Mouse (Mus musculus) heart, adult 2 months (tissue): ENCODE results near the gene Dnajb13. TPM values are rescaled to one million over a fixed set of nuclear protein-coding genes. Genes with fewer than 3 reads are reported as not detected.

ENCODE experiments used
- DNase-seq, 2 experiments: peaks; one replicate each; pipeline ENCODE4 v3.0.0; 2021
- H3K27ac ChIP-seq: fragments of 200-600 bp; 2 replicates; pipeline ENCODE4 v1.8.1; 2022
- H3K27me3 ChIP-seq: fragments of 200-500 bp; 2 replicates; pipeline ENCODE4 v1.6.1; 2012; ENCODE audit warnings: mild to moderate bottlenecking, low read length, inconsistent platforms, mixed read lengths; ENCODE audit not compliant: control insufficient read depth, insufficient read depth
- H3K36me3 ChIP-seq: fragments of 200-500 bp; 2 replicates; pipeline ENCODE4 v1.6.1; 2012; ENCODE audit warnings: low read length, inconsistent platforms; ENCODE audit not compliant: control insufficient read depth, insufficient read depth
- H3K4me1 ChIP-seq: fragments of 200-500 bp; 2 replicates; pipeline ENCODE4 v1.6.1; 2011; ENCODE audit warnings: low read length; ENCODE audit not compliant: control insufficient read depth, insufficient read depth
- H3K4me3 ChIP-seq: fragments of 200-600 bp; 2 replicates; pipeline ENCODE4 v1.8.1; 2022
- H3K79me2 ChIP-seq: fragments of 200-500 bp; replicated peaks from 2 replicates; pipeline ENCODE4 v1.6.1; 2012; ENCODE audit warnings: mild to moderate bottlenecking, inconsistent platforms, low read length, moderate library complexity, mixed read lengths; ENCODE audit not compliant: control insufficient read depth, insufficient read depth
- H3K9ac ChIP-seq: fragments of 200-500 bp; 2 replicates; pipeline ENCODE4 v1.6.1; 2012; ENCODE audit warnings: low read depth, mild to moderate bottlenecking, control low read depth, inconsistent platforms, low read length, mixed read lengths
- CTCF ChIP-seq: fragments of 200-600 bp; IDR thresholded peaks from 2 replicates; pipeline ENCODE4 v1.8.1; 2022; ENCODE audit warnings: antibody characterized with exemption, mild to moderate bottlenecking, moderate library complexity
- EP300 ChIP-seq: fragments of 200-500 bp; IDR thresholded peaks from 2 replicates; pipeline ENCODE4 v1.6.1; 2011; ENCODE audit warnings: low read depth, low read length, control low read depth; ENCODE audit not compliant: insufficient read depth
- POLR2A ChIP-seq: fragments of 200-500 bp; IDR thresholded peaks from 2 replicates; pipeline ENCODE4 v1.6.1; 2011; ENCODE audit warnings: mild to moderate bottlenecking, low read depth, low read length, control low read depth; ENCODE audit not compliant: insufficient read depth
- WGBS: fragments of 180-500 bp; shearing (Covaris S2); methylation state at CpG from one replicate; pipeline ENCODE4 v1.1.7; 2018; 5-methylcytosine and 5-hydroxymethylcytosine counted together
- intact Hi-C: fragments of 180-260 bp; cut with DNase I; formaldehyde crosslinking; loops from one replicate; pipeline ENCODE4 v1.15.1; 2025
- polyA plus RNA-seq: library from polyadenylated mRNA; depleted of rRNA; stranded (reverse); fragments of >200 nt; gene quantifications from 2 replicates; pipeline ENCODE4 v1.2.3, GENCODE M21; 2012; rRNA removed
- total RNA-seq, 2 experiments: library from RNA; stranded (reverse); gene quantifications; 2 replicates each; pipeline ENCODE4 v1.2.3; 2021

The Dnajb13 gene
- total and polyA plus RNA-seq, 3 experiments = 1.2 TPM; not detected in 2

GRCm38 (mm10) chr7:100464248-100464647 lies 50.5 kb downstream of the Dnajb13 start:
- Histone ChIP-seq H3K36me3 (peaks cover 13% of the 10 kb centered on the region), H3K27me3 (no peaks in the 10 kb centered on the region), H3K4me1 (peaks cover 35% of the 10 kb centered on the region), H3K9ac (no peak overlapping the region), H3K4me3 (no peak overlapping the region), H3K27ac (peak overlapping the region; percentile 96), H3K79me2 (no peaks in the 10 kb centered on the region)
- intact Hi-C loops = loop anchor here (2.0 kb wide), 2 partner anchors 29 to 33 kb away; partner anchors contain the start of gene Ucp2
- no peak for TF ChIP-seq POLR2A
- no peak for TF ChIP-seq CTCF
- 94% methylated on average over 7 of the region's 7 CpGs for WGBS
- no peak for DNase-seq

- Histone ChIP-seq H3K9ac (no peak overlapping the region), H3K4me1 (peaks cover 35% of the 10 kb centered on the region), H3K36me3 (peaks cover 13% of the 10 kb centered on the region), H3K27ac (peak overlapping the region; percentile 96; the same call in 1 of the 2 replicates), H3K79me2 (no peaks in the 10 kb centered on the region), H3K4me3 (no peak overlapping the region), H3K27me3 (no peaks in the 10 kb centered on the region)
- no peak for DNase-seq
- no peak for TF ChIP-seq POLR2A
- no peak for TF ChIP-seq CTCF
- TF ChIP-seq EP300 = no peak
- intact Hi-C loops = loop anchor here (2.0 kb wide), 2 partner anchors 29 to 33 kb away; partner anchors contain the start of gene Ucp2
- whole genome bisulfite sequencing = 89% methylated on average over 10 of the region's 10 CpGs
These were observed 51.0 kb downstream of the Dnajb13 start for GRCm38 (mm10) chr7:100463757-100464156.

GRCm38 (mm10) chr7:100463194-100463593 lies 51.6 kb downstream of the Dnajb13 start:
- WGBS = 73% methylated on average over 9 of the region's 9 CpGs
- H3K4me3 ChIP-seq = no peak overlapping the region
- H3K27ac ChIP-seq = no peak overlapping the region; the same call in 1 of the 2 replicates
- no peak for DNase-seq
- intact Hi-C loops = no loop called here
- no peaks in the 10 kb centered on the region for H3K79me2 ChIP-seq
- no peak overlapping the region for H3K9ac ChIP-seq
- no peak for TF ChIP-seq CTCF
- TF ChIP-seq POLR2A = no peak
- no peak for TF ChIP-seq EP300
- no peaks in the 10 kb centered on the region for H3K27me3 ChIP-seq
- peaks cover 13% of the 10 kb centered on the region for H3K36me3 ChIP-seq
- H3K4me1 ChIP-seq = peaks cover 35% of the 10 kb centered on the region

DNA sequence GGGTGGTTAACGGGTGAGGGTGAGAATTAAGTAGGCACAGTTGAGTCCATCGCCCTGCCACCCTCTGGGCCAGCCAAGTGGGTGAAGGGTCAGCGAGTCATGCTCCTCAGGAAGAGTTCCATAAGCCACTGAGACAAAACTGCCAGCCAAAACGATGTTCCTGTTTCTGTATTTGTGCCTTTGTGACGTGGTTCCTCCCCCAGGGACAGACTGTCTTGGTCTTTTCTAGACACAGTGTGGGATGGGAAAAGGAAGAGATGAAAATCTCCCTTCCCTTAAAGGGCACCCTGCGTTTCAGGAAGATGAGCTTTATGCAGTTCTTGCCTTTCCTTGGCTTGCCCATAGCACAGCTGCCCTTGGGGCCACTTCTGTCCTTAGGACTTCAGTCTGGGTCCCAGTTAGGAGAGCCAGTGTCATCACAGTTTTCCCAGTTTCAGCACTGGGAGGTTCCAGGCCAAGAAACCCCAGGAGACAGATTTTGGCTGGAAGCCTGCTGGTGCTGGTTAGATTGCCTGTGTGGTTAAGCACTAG lies 53.1 kb downstream of the Dnajb13 start:
- Histone ChIP-seq H3K4me3 (no peak overlapping the region), H3K27me3 (no peaks in the 10 kb centered on the region), H3K27ac (peak overlapping the region; percentile 83), H3K4me1 (peaks cover 34% of the 10 kb centered on the region), H3K9ac (no peak overlapping the region), H3K36me3 (peaks cover 13% of the 10 kb centered on the region), H3K79me2 (no peaks in the 10 kb centered on the region)
- 9% methylated on average over 6 of the region's 6 CpGs for WGBS
- peak; percentile 97 for TF ChIP-seq EP300
- TF ChIP-seq CTCF = no peak
- TF ChIP-seq POLR2A = no peak
- intact Hi-C loops = no loop called here
- DNase-seq = peak; percentile 75 to 84

- intact Hi-C loops = no loop called here
- Histone ChIP-seq H3K79me2 (no peaks in the 10 kb centered on the region), H3K27me3 (no peaks in the 10 kb centered on the region), H3K27ac (peak overlapping the region; percentile 52), H3K9ac (no peak overlapping the region), H3K4me3 (no peak overlapping the region), H3K4me1 (peaks cover 25% of the 10 kb centered on the region), H3K36me3 (peaks cover 8% of the 10 kb centered on the region)
- DNase-seq = no peak
- no peak for TF ChIP-seq POLR2A
- no peak for TF ChIP-seq CTCF
- no peak for TF ChIP-seq EP300
- 70% methylated on average over 3 of the region's 3 CpGs for WGBS
These were observed 54.9 kb downstream of the Dnajb13 start for GRCm38 (mm10) chr7:100459862-100460261.

- DNase-seq = no peak
- no peak overlapping the region for H3K9ac ChIP-seq
- H3K27me3 ChIP-seq = no peaks in the 10 kb centered on the region
- no peak overlapping the region for H3K27ac ChIP-seq
- 38% methylated on average over 1 of the region's 1 CpGs for WGBS
- H3K36me3 ChIP-seq = peaks cover 6% of the 10 kb centered on the region
- peaks cover 19% of the 10 kb centered on the region for H3K4me1 ChIP-seq
- intact Hi-C loops = no loop called here
- no peaks in the 10 kb centered on the region for H3K79me2 ChIP-seq
- TF ChIP-seq POLR2A (no peak), CTCF (peak; percentile 18; the same call in 1 of the 2 replicates)
- H3K4me3 ChIP-seq = no peak overlapping the region
These were observed 56.6 kb downstream of the Dnajb13 start for GRCm38 (mm10) chr7:100458153-100458552.

Other genes starting within 250 kb of the Dnajb13 start
- gene P4ha3, start 229.4 kb downstream of the Dnajb13 start, total RNA-seq = under 1 TPM; 0.16 to 0.45 TPM
- gene P4ha3, start 229.4 kb downstream of the Dnajb13 start, polyA plus RNA-seq = 0.33 and 0.38 TPM in 2 replicates
- gene C2cd3, start 142.7 kb downstream of the Dnajb13 start, total RNA-seq = 1 to 10 TPM; 7.0 to 8.4 TPM
- gene C2cd3, start 142.7 kb downstream of the Dnajb13 start, polyA plus RNA-seq = 6.6 and 8.5 TPM in 2 replicates
- gene Ppme1, start 142.7 kb downstream of the Dnajb13 start, total RNA-seq = 10 to 100 TPM; 32.5 to 35.8 TPM
- 80.7 and 118 TPM in 2 replicates for gene Ppme1, start 142.7 kb downstream of the Dnajb13 start, polyA plus RNA-seq
- gene Ucp3, start 42.0 kb downstream of the Dnajb13 start, total RNA-seq = 10 to 100 TPM; 33.7 to 39.4 TPM
- gene Ucp3, start 42.0 kb downstream of the Dnajb13 start, polyA plus RNA-seq = 39.0 and 39.1 TPM in 2 replicates
- 100 to 1,000 TPM; 245 to 496 TPM for gene Ucp2, start 21.6 kb downstream of the Dnajb13 start, total RNA-seq
- gene Ucp2, start 21.6 kb downstream of the Dnajb13 start, polyA plus RNA-seq = 109 and 193 TPM in 2 replicates
- 10 to 100 TPM; 14.1 to 15.4 TPM for gene Coa4, start 22.1 kb upstream of the Dnajb13 start, total RNA-seq
- gene Coa4, start 22.1 kb upstream of the Dnajb13 start, polyA plus RNA-seq = 20.0 and 22.9 TPM in 2 replicates
- gene Rab6a, start 92.5 kb upstream of the Dnajb13 start, total RNA-seq = 10 to 100 TPM; 59.8 to 64.9 TPM
- 21.1 and 35.8 TPM in 2 replicates for gene Rab6a, start 92.5 kb upstream of the Dnajb13 start, polyA plus RNA-seq
- gene Mrpl48, start 93.3 kb upstream of the Dnajb13 start, total RNA-seq = 10 to 100 TPM; 65.7 to 69.9 TPM
- gene Mrpl48, start 93.3 kb upstream of the Dnajb13 start, polyA plus RNA-seq = 24.1 and 32.9 TPM in 2 replicates
- 1 to 10 TPM; 2.2 to 2.5 TPM for gene Plekhb1, start 147.5 kb upstream of the Dnajb13 start, total RNA-seq
- 9.0 and 12.1 TPM in 2 replicates for gene Plekhb1, start 147.5 kb upstream of the Dnajb13 start, polyA plus RNA-seq
- 10 to 100 TPM; 36.3 to 37.1 TPM for gene Fam168a, start 191.7 kb upstream of the Dnajb13 start, total RNA-seq
- 39.8 and 52.6 TPM in 2 replicates for gene Fam168a, start 191.7 kb upstream of the Dnajb13 start, polyA plus RNA-seq